Mouse (Mus musculus) forebrain, embryonic 10.5 days (tissue): Measurements from ENCODE around the gene Spns2. TPM values are rescaled to one million over a fixed set of nuclear protein-coding genes. Genes with fewer than 3 reads are reported as not detected.
A peak's percentile ranks its signal among the peaks of the same experiment; 100 is the strongest.

ENCODE experiments used
- DNase-seq: peaks from one replicate; pipeline ENCODE4 v3.0.0-alpha.2; 2017; ENCODE audit warnings: low spot score; ENCODE audit errors: extremely low spot score
- H3K27ac ChIP-seq: fragments of 300-500 bp; sonication (generic); 2 replicates; pipeline ENCODE4 v1.5.1; 2016; ENCODE audit warnings: mild to moderate bottlenecking
- H3K27me3 ChIP-seq: fragments of 300-500 bp; sonication (generic); 2 replicates; pipeline ENCODE4 v1.6.1; 2016; ENCODE audit warnings: mild to moderate bottlenecking; ENCODE audit not compliant: poor library complexity, severe bottlenecking
- H3K36me3 ChIP-seq: fragments of 300-500 bp; sonication (generic); replicated peaks from 2 replicates; pipeline ENCODE4 v1.6.1; 2016; ENCODE audit warnings: mild to moderate bottlenecking, moderate library complexity
- H3K4me1 ChIP-seq: fragments of 300-500 bp; sonication (generic); 2 replicates; pipeline ENCODE4 v1.6.1; 2016
- H3K4me3 ChIP-seq: fragments of 300-500 bp; sonication (generic); 2 replicates; pipeline ENCODE4 v1.5.1; 2016; ENCODE audit warnings: mild to moderate bottlenecking, moderate library complexity
- H3K9me3 ChIP-seq: fragments of 300-500 bp; sonication (generic); 2 replicates; pipeline ENCODE4 v1.6.1; 2016; ENCODE audit warnings: mild to moderate bottlenecking, moderate library complexity
- WGBS: fragments of 180-500 bp; shearing (Covaris S2); methylation state at CpG from one replicate; pipeline ENCODE4 v1.1.7; 2016; 5-methylcytosine and 5-hydroxymethylcytosine counted together
- polyA plus RNA-seq: library from polyadenylated mRNA; unstranded; fragments of >200 nt; fragmentation: Nextera tagmentation; extraction: Ambion mirVana; gene quantifications from 2 replicates; pipeline ENCODE4 v1.2.1, GENCODE M21; 2016

Gene Spns2
- polyA plus RNA-seq, 1 experiment from 2014 or later = 3.0 TPM

GRCm38 (mm10) chr11:72519895-72520294 lies 30.2 kb upstream of the Spns2 start:
- H3K9me3 ChIP-seq = no peaks in the 10 kb centered on the region
- H3K36me3 ChIP-seq = no peaks in the 10 kb centered on the region
- H3K27me3 ChIP-seq = no peaks in the 10 kb centered on the region
- no peak for DNase-seq
- 74% methylated on average over 3 of the region's 3 CpGs for WGBS
- H3K27ac ChIP-seq = no peak overlapping the region
- no peaks in the 10 kb centered on the region for H3K4me1 ChIP-seq
- H3K4me3 ChIP-seq = no peak overlapping the region

GRCm38 (mm10) chr11:72519189-72519588 lies 29.5 kb upstream of the Spns2 start:
- 85% methylated on average over 4 of the region's 4 CpGs for WGBS
- no peak overlapping the region for H3K27ac ChIP-seq
- H3K4me3 ChIP-seq = no peak overlapping the region
- no peaks in the 10 kb centered on the region for H3K27me3 ChIP-seq
- H3K9me3 ChIP-seq = no peaks in the 10 kb centered on the region
- DNase-seq = no peak
- no peaks in the 10 kb centered on the region for H3K4me1 ChIP-seq
- no peaks in the 10 kb centered on the region for H3K36me3 ChIP-seq

DNA sequence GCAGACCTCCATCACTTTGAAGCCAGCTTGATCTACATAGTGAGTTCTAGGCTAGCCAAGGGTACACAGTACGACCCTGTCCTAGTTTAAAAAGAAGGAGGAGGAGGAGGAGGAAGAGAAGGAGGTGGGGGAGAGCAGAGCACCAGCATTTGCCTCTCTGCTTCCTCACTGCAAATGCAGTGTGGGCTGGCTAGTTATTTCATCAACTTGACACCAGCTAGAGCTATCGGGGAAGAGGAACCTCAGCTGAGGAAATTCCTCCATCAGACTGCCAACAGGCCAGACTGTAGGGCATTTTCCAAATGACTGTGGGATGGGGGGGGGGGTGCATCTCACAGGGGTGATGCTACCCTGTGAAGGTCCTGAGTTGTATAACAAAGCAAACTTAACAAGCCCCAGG lies 28.7 kb upstream of the Spns2 start:
- no peak for DNase-seq
- no peaks in the 10 kb centered on the region for H3K27me3 ChIP-seq
- no peaks in the 10 kb centered on the region for H3K4me1 ChIP-seq
- H3K9me3 ChIP-seq = no peaks in the 10 kb centered on the region
- H3K4me3 ChIP-seq = no peak overlapping the region
- H3K27ac ChIP-seq = no peak overlapping the region
- no peaks in the 10 kb centered on the region for H3K36me3 ChIP-seq
- 62% methylated on average over 2 of the region's 2 CpGs for WGBS

GRCm38 (mm10) chr11:72514967-72515366 lies 25.3 kb upstream of the Spns2 start:
- DNase-seq = no peak
- Histone ChIP-seq H3K27me3 (no peaks in the 10 kb centered on the region), H3K9me3 (no peaks in the 10 kb centered on the region), H3K27ac (no peak overlapping the region), H3K4me1 (no peaks in the 10 kb centered on the region), H3K4me3 (no peak overlapping the region), H3K36me3 (no peaks in the 10 kb centered on the region)
- WGBS = 69% methylated on average over 3 of the region's 3 CpGs

DNA sequence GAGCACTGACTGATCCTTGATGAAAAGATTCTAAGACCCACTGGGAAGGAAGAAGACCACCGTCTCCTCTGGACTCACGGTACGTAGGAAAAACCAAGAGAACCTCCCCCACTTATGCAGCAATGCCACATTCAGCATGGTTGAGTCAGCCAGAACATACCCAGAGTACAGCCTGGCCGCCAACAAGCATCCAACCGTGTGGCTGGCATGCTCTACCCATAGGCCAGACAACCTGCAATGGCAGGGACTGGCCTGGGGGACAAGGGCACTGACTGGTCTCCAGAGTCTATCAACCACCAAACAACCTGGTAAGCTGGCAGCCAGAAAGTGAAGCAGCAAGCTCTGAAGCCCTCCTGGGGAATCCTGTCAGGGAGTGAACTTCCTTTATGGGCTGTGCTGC lies 18.9 kb upstream of the Spns2 start:
- H3K4me1 ChIP-seq = peaks cover 2% of the 10 kb centered on the region; the same call in 1 of the 2 replicates
- H3K27me3 ChIP-seq = no peaks in the 10 kb centered on the region
- H3K9me3 ChIP-seq = no peaks in the 10 kb centered on the region
- H3K4me3 ChIP-seq = no peak overlapping the region
- H3K36me3 ChIP-seq = no peaks in the 10 kb centered on the region
- no peak for DNase-seq
- H3K27ac ChIP-seq = no peak overlapping the region
- 95% methylated on average over 5 of the region's 5 CpGs for WGBS

- no peaks in the 10 kb centered on the region for H3K36me3 ChIP-seq
- no peaks in the 10 kb centered on the region for H3K9me3 ChIP-seq
- DNase-seq = no peak
- H3K27ac ChIP-seq = no peak overlapping the region
- H3K27me3 ChIP-seq = peaks cover 10% of the 10 kb centered on the region
- peaks cover 12% of the 10 kb centered on the region for H3K4me1 ChIP-seq
- no peak overlapping the region for H3K4me3 ChIP-seq
Measured at GRCm38 (mm10) chr11:72507651-72508050, 17.9 kb upstream of the Spns2 start.

DNA sequence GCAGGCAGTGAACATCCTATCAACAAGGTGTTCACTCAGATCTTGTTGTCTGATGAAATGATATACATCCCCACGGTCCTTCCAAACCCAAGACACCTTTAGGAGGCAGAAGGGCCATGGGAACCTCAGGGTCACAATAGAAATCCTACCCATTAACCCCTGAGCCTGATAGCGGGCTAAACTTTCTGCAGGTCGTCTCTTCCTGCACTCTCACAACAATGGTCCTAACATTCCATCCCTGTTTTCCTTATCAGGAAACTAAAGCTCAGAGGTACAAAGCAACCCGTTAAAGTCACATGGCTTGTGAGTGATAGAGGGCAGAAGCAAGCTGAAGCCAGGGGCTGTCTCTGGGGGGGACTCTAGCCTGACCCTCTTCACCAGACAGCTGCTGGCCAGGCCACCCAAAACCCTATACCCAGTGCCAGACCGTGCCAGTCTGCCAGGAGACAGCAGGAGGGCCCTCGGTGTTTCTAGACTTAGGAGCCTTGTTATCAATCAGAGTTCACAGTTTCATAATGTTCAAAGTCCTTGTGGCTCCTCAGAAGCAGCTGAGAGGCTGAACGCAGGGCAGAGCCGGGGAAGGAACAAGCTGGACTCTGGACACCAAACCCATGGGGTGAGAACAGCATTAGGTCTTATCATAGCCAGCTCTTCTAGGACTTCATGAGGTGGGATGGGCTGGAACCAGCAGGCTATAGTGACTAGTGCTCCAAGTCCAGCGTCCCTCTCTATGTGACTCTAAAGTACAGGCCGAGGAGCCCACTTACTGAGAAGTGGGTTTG lies 14.5 kb upstream of the Spns2 start:
- no peak overlapping the region for H3K27ac ChIP-seq
- 79% methylated on average over 10 of the region's 10 CpGs for WGBS
- peaks cover 21% of the 10 kb centered on the region for H3K27me3 ChIP-seq

GRCm38 (mm10) chr11:72503501-72503921 lies 13.8 kb upstream of the Spns2 start:
- Histone ChIP-seq H3K9me3 (no peaks in the 10 kb centered on the region), H3K27ac (no peak overlapping the region), H3K4me1 (peaks cover 27% of the 10 kb centered on the region), H3K36me3 (no peaks in the 10 kb centered on the region), H3K27me3 (peaks cover 21% of the 10 kb centered on the region), H3K4me3 (no peak overlapping the region)
- WGBS = 32% methylated on average over 5 of the region's 5 CpGs
- DNase-seq = no peak

More for the DNA sequence above, 14.5 kb upstream of the Spns2 start:
- no peak for DNase-seq
- Histone ChIP-seq H3K4me3 (no peak overlapping the region), H3K4me1 (peaks cover 27% of the 10 kb centered on the region), H3K36me3 (no peaks in the 10 kb centered on the region), H3K9me3 (no peaks in the 10 kb centered on the region)

- DNase-seq = no peak
- 16% methylated on average over 8 of the region's 8 CpGs for WGBS
Measured at GRCm38 (mm10) chr11:72502236-72502635, 12.5 kb upstream of the Spns2 start.

DNA sequence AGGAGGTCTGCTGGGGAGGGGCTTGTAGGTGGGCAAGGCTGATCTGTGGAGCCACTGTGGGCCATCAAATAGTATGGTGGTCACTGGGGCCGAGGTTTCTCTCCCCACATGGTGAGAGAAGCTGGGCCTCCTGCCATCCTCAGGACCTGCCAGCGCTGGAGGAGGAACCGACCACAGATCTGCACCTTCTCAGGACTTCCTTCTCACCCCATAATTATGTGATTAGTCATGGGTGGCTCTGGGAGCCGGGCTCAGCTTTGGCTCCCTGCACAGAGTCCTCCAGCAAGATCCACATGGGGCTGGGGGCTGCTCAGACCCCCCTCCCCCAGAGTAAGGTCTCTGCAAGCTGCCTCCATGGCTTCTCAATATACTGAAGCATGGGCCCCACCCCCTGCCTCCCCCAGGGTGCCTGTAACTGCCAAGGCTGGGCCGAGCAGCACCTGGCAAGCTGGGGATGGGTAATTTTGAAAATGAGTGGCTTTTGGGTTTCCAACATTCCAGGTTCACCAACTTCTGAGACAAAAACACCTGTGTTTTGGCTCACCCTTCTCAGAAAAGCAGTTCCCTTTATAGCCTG lies 11.8 kb upstream of the Spns2 start:
- 25% methylated on average over 5 of the region's 5 CpGs for WGBS
- Histone ChIP-seq H3K27me3 (peaks cover 21% of the 10 kb centered on the region), H3K36me3 (no peaks in the 10 kb centered on the region), H3K4me1 (peaks cover 27% of the 10 kb centered on the region), H3K9me3 (no peaks in the 10 kb centered on the region), H3K27ac (no peak overlapping the region), H3K4me3 (no peak overlapping the region)
- no peak for DNase-seq

More at GRCm38 (mm10) chr11:72502236-72502635, 12.5 kb upstream of the Spns2 start:
- Histone ChIP-seq H3K36me3 (no peaks in the 10 kb centered on the region), H3K9me3 (no peaks in the 10 kb centered on the region), H3K27ac (no peak overlapping the region), H3K4me1 (peaks cover 27% of the 10 kb centered on the region), H3K4me3 (no peak overlapping the region), H3K27me3 (peaks cover 21% of the 10 kb centered on the region)

DNA sequence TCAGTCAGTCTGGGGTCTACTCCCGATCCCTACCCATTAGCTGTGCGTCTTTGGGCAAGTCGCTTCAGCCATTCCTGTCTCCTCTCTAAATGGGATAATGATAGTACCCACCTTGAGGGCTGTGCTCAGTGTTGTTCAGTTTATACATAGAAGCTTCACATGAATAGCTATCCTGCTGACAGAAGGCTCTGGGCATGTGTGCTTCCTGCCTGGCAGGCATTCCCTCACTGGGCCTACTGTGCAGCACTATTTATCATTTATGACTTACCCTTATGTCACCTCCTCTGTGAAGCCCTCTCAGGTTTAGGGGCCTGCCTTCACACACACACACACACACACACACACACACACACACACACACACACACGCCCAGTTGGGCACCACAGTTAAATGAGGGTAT lies 10.4 kb upstream of the Spns2 start:
- 90% methylated on average over 4 of the region's 4 CpGs for WGBS
- no peaks in the 10 kb centered on the region for H3K36me3 ChIP-seq
- no peak for DNase-seq
- H3K4me3 ChIP-seq = no peak overlapping the region
- H3K27me3 ChIP-seq = peaks cover 21% of the 10 kb centered on the region
- no peaks in the 10 kb centered on the region for H3K9me3 ChIP-seq
- no peak overlapping the region for H3K27ac ChIP-seq
- H3K4me1 ChIP-seq = peaks cover 27% of the 10 kb centered on the region

GRCm38 (mm10) chr11:72497367-72497766 lies 7.7 kb upstream of the Spns2 start:
- DNase-seq = no peak
- Histone ChIP-seq H3K27ac (0 out of 2 replicates have a peak overlapping the region, but pooled peaks have one; percentile 20), H3K4me1 (peaks cover 12% of the 10 kb centered on the region), H3K27me3 (peaks cover 9% of the 10 kb centered on the region; the same call in 1 of the 2 replicates), H3K9me3 (no peaks in the 10 kb centered on the region), H3K4me3 (no peak overlapping the region), H3K36me3 (no peaks in the 10 kb centered on the region)
- WGBS = 30% methylated on average over 4 of the region's 4 CpGs

- peaks cover 8% of the 10 kb centered on the region for H3K27me3 ChIP-seq
- 58% methylated on average over 1 of the region's 1 CpGs for WGBS
- no peak overlapping the region for H3K4me3 ChIP-seq
- H3K36me3 ChIP-seq = no peaks in the 10 kb centered on the region
- no peaks in the 10 kb centered on the region for H3K9me3 ChIP-seq
- DNase-seq = no peak
- peaks cover 11% of the 10 kb centered on the region for H3K4me1 ChIP-seq
- H3K27ac ChIP-seq = no peak overlapping the region
Measured at GRCm38 (mm10) chr11:72496775-72497174, 7.1 kb upstream of the Spns2 start.
